Mouse (Mus musculus) cerebellum, adult 2 months (tissue): ENCODE results near the gene Arpp21.

Experiments used
- CTCF ChIP-seq: fragments of 200-500 bp; IDR thresholded peaks from 2 replicates; pipeline ENCODE4 v1.5.1; 2011; ENCODE audit warnings: low read depth, mild to moderate bottlenecking, control low read depth, low read length, moderate library complexity, borderline replicate concordance; ENCODE audit not compliant: insufficient read depth
- POLR2A ChIP-seq: fragments of 200-500 bp; IDR thresholded peaks from 2 replicates; pipeline ENCODE4 v1.6.1; 2011; ENCODE audit warnings: low read length, control low read depth, borderline replicate concordance; ENCODE audit not compliant: insufficient read depth

DNA sequence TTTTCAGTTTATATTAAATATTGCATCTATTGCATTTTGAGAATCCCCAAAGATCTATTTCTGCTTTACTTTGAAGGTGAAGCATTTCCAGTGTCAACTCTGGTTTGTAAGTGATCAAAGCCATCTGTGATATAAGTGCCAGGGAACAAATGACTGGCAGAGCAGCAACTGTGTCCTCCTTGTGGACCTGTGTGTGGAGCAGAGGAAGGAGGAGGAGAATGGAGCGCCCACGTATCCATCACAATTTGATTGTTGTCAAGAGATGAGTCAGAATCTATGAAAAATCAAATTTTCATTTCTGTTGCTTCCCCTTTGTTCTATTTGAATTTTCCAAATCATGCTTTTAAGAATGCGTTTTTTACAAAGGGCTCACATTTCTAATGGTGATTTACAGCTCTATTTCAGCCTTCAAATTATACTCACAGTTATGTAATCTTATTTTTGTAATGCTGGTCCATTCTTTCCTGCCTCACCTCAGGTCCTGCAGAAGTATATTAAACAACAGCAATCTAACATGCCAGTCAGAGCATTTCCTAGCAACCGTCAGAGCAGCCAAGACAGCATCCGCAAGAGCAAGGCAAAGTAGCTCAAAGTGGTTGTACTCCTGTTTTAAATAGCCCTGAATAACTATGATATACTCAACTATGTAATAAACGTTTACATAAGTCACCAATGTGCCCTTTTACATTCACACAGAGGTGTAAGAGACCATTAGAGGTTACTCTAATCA, 174.9 kb downstream of the Arpp21 start:
- TF ChIP-seq POLR2A (no peak), CTCF (no peak)
